11 mouse cellular contexts compared by ENCODE assay signal in genomic region chr7:110281435-110282256, GRCm38 (mm10).
"Had no signal": no experiment of that assay in that cellular context is flagged by ENCODE, and none has a peak within 500 bp of the region (broad histone marks: within the 10 kb centered on the region; RNA-seq: fewer than 3 reads in every experiment).

No protein-coding gene starts in this region.

- H3K27ac ChIP-seq: layer of hippocampus, adult 2 months; limb, embryonic 13.5 days; liver, embryonic 14.5 days; midbrain, embryonic 15.5 days; stomach, postnatal 0 days had no signal

- H3K4me3 ChIP-seq: layer of hippocampus, adult 2 months; limb, embryonic 13.5 days; midbrain, embryonic 15.5 days had no signal

- H3K4me1 ChIP-seq: limb, embryonic 13.5 days; midbrain, embryonic 15.5 days had no signal

- DNase-seq: kidney, postnatal 10 days; kidney, postnatal 4 days; left cerebral cortex, postnatal 4 days; lung, adult 18-20 months; right cerebral cortex, postnatal 14 days; thymus, postnatal 4 days had no signal

- H3K36me3 ChIP-seq: midbrain, embryonic 15.5 days had no signal

- H3K27me3 ChIP-seq: limb, embryonic 13.5 days; midbrain, embryonic 15.5 days had no signal

- H3K9ac ChIP-seq: limb, embryonic 13.5 days; liver, embryonic 14.5 days; midbrain, embryonic 15.5 days had no signal

- H3K9me3 ChIP-seq: limb, embryonic 13.5 days; midbrain, embryonic 15.5 days had no signal

- H3K4me2 ChIP-seq: limb, embryonic 13.5 days; midbrain, embryonic 15.5 days had no signal
